8 mouse cellular contexts compared by ENCODE assay signal in genomic region chr2:163658941-163659340, GRCm38 (mm10). TPM values are rescaled to one million over a fixed set of nuclear protein-coding genes. Genes with fewer than 3 reads are reported as not detected.
DNase-seq lines count a peak whose midpoint lies in the region; ATAC-seq and TF ChIP-seq lines count a peak whose summit lies in the region.

No protein-coding gene starts in this region.

- no peaks in the 10 kb centered on the region for H3K36me3 ChIP-seq in liver, adult 2 months (ENCODE audit: control insufficient read depth, insufficient read depth, low read length)
- H3K36me3 ChIP-seq in heart, postnatal 0 days (replicated peaks; ENCODE audit: control insufficient read depth, insufficient read depth, low read length): no peaks in the 10 kb centered on the region
- no peaks in the 10 kb centered on the region for H3K36me3 ChIP-seq in limb, embryonic 11.5 days (ENCODE audit: control insufficient read depth, insufficient read depth, low read length)
- H3K36me3 ChIP-seq in midbrain, postnatal 0 days (ENCODE audit: insufficient read depth, low read length): no peaks in the 10 kb centered on the region

- peak; percentile 66 for DNase-seq in liver, adult 2 months (ENCODE audit: extremely low read depth, low read depth, low spot score)
- DNase-seq in liver: no peak
- DNase-seq in embryo, embryonic 10 days (ENCODE audit: low spot score): peak; percentile 32
- DNase-seq in heart, postnatal 0 days (ENCODE audit: low spot score): no peak
- DNase-seq in limb, embryonic 11.5 days (ENCODE audit: low spot score): peak; percentile 36
- no peak for DNase-seq in midbrain, postnatal 0 days (ENCODE audit: low spot score)
- no peak for DNase-seq in cerebellum, adult 8-10 months
- no peak for DNase-seq in thymus, adult 18-20 months

- peak overlapping the region; percentile 93 for H3K4me3 ChIP-seq in liver, adult 2 months (ENCODE audit: insufficient read depth, low read depth, low read length)
- H3K4me3 ChIP-seq in heart, postnatal 0 days (ENCODE audit: low read depth, low read length): peak overlapping the region; percentile 75
- peak overlapping the region; percentile 81 for H3K4me3 ChIP-seq in limb, embryonic 11.5 days (ENCODE audit: low read depth, low read length)
- peak overlapping the region; percentile 68 for H3K4me3 ChIP-seq in midbrain, postnatal 0 days (ENCODE audit: low read depth, low read length)

- ATAC-seq in heart, postnatal 0 days (ENCODE audit: insufficient read depth, low read depth): no peak
- ATAC-seq in limb, embryonic 11.5 days (ENCODE audit: insufficient number of reproducible peaks, low FRiP score, low TSS enrichment, low read depth): no peak
- ATAC-seq in midbrain, postnatal 0 days (ENCODE audit: low FRiP score): no peak

- peak overlapping the region; percentile 65 for H3K4me2 ChIP-seq in heart, postnatal 0 days (ENCODE audit: low read depth, low read length)
- H3K4me2 ChIP-seq in limb, embryonic 11.5 days (ENCODE audit: low read depth, severe bottlenecking): peak overlapping the region; percentile 47
- H3K4me2 ChIP-seq in midbrain, postnatal 0 days (ENCODE audit: low read depth, low read length, poor library complexity, severe bottlenecking): peak overlapping the region; percentile 58

- H3K79me2 ChIP-seq in liver, adult 2 months (ENCODE audit: control insufficient read depth, insufficient read depth, low read length): peaks cover 9% of the 10 kb centered on the region; the same call in 1 of the 2 replicates

- TF ChIP-seq EP300 in heart, postnatal 0 days (IDR thresholded peaks at IDR 0.05; ENCODE audit: low read depth): no peak

- TF ChIP-seq CTCF in liver, adult 2 months (IDR thresholded peaks at IDR 0.05; ENCODE audit: low read depth, low read length): no peak
- no peak for TF ChIP-seq CTCF in heart, postnatal 0 days (IDR thresholded peaks at IDR 0.05; ENCODE audit: low read depth)
- TF ChIP-seq CTCF in midbrain, postnatal 0 days (IDR thresholded peaks at IDR 0.05): no peak

- H3K4me1 ChIP-seq in liver, adult 2 months (ENCODE audit: control insufficient read depth, insufficient read depth, low read length): peaks cover 15% of the 10 kb centered on the region
- H3K4me1 ChIP-seq in heart, postnatal 0 days (ENCODE audit: control insufficient read depth, insufficient read depth): peaks cover 28% of the 10 kb centered on the region
- peaks cover 3% of the 10 kb centered on the region; the same call in 1 of the 2 replicates for H3K4me1 ChIP-seq in limb, embryonic 11.5 days (ENCODE audit: control insufficient read depth, insufficient read depth, low read length)
- 0 out of 2 replicates have a peak, but pooled peaks cover 3% of the 10 kb centered on the region for H3K4me1 ChIP-seq in midbrain, postnatal 0 days (ENCODE audit: insufficient read depth, low read length)

- peak overlapping the region; percentile 51 for H3K27ac ChIP-seq in liver, adult 2 months (replicated peaks; ENCODE audit: insufficient read depth, low read depth, low read length)
- peak overlapping the region; percentile 84 for H3K27ac ChIP-seq in heart, postnatal 0 days (ENCODE audit: low read depth)
- H3K27ac ChIP-seq in limb, embryonic 11.5 days (replicated peaks; ENCODE audit: low read depth, low read length): no peak overlapping the region
- no peak overlapping the region for H3K27ac ChIP-seq in midbrain, postnatal 0 days (ENCODE audit: low read depth, low read length)

- H3K9ac ChIP-seq in liver, adult 2 months (ENCODE audit: low read depth, low read length): peak overlapping the region; percentile 53; the same call in 1 of the 2 replicates
- peak overlapping the region; percentile 71 for H3K9ac ChIP-seq in heart, postnatal 0 days (replicated peaks; ENCODE audit: low read depth, low read length)
- H3K9ac ChIP-seq in limb, embryonic 11.5 days (ENCODE audit: low read length): peak overlapping the region; percentile 82; the same call in 1 of the 2 replicates
- peak overlapping the region; percentile 61; the same call in 1 of the 2 replicates for H3K9ac ChIP-seq in midbrain, postnatal 0 days (replicated peaks; ENCODE audit: low read length, poor library complexity, severe bottlenecking)

- 2% methylated on average over 8 of the region's 8 CpGs for WGBS in liver, adult 2 months
- 1% methylated on average over 8 of the region's 8 CpGs for whole genome bisulfite sequencing in heart, postnatal 0 days
- WGBS in limb, embryonic 11.5 days: under 1% methylated on average over 8 of the region's 8 CpGs
- WGBS in midbrain, postnatal 0 days: 2% methylated on average over 8 of the region's 8 CpGs

- no peaks in the 10 kb centered on the region for H3K27me3 ChIP-seq in liver, adult 2 months (ENCODE audit: control insufficient read depth, insufficient read depth, low read length)
- no peaks in the 10 kb centered on the region for H3K27me3 ChIP-seq in heart, postnatal 0 days (ENCODE audit: control insufficient read depth, insufficient read depth, low read length)
- no peaks in the 10 kb centered on the region for H3K27me3 ChIP-seq in limb, embryonic 11.5 days (ENCODE audit: control insufficient read depth, insufficient read depth, low read length)
- H3K27me3 ChIP-seq in midbrain, postnatal 0 days (ENCODE audit: insufficient read depth, low read length): no peaks in the 10 kb centered on the region

- H3K9me3 ChIP-seq in heart, postnatal 0 days (replicated peaks; ENCODE audit: control insufficient read depth, low read length): no peaks in the 10 kb centered on the region
- H3K9me3 ChIP-seq in limb, embryonic 11.5 days (ENCODE audit: control insufficient read depth, low read length): no peaks in the 10 kb centered on the region
- no peaks in the 10 kb centered on the region for H3K9me3 ChIP-seq in midbrain, postnatal 0 days (ENCODE audit: low read length)

- TF ChIP-seq POLR2A in liver, adult 2 months (IDR thresholded peaks at IDR 0.05; ENCODE audit: extremely low read depth, insufficient read depth, low read length): no peak

RNA-seq across cellular contexts. Expression of gene Pkig, which starts 0.8 kb away (rescaled TPM):
- total RNA-seq in liver, adult 2 months (2014; rRNA removed): 13.2 and 17.2 TPM in 2 replicates
- polyA plus RNA-seq in liver, adult 2 months (2012; rRNA removed): 35.0 and 35.2 TPM in 2 replicates
- total RNA-seq in heart, postnatal 0 days (2014; rRNA removed; ENCODE audit: low replicate concordance): 363 and 431 TPM in 2 replicates
- 495 and 511 TPM in 2 replicates for polyA plus RNA-seq in heart, postnatal 0 days (2015; fragmentation: Nextera tagmentation; extraction: Ambion mirVana)
- 174 and 177 TPM in 2 replicates for polyA plus RNA-seq in limb, embryonic 11.5 days (2014; fragmentation: Nextera tagmentation; extraction: Ambion mirVana)
- total RNA-seq in midbrain, postnatal 0 days (2014; rRNA removed): 90.5 and 102 TPM in 2 replicates
- 153 and 161 TPM in 2 replicates for polyA plus RNA-seq in midbrain, postnatal 0 days (2015; fragmentation: Nextera tagmentation; extraction: Ambion mirVana)

RNA-seq across cellular contexts. Expression of gene Serinc3, which starts 14.0 kb away (rescaled TPM):
- total RNA-seq in liver, adult 2 months (2014; rRNA removed): 123 TPM in 2 replicates
- polyA plus RNA-seq in liver, adult 2 months (2012; rRNA removed): 122 and 124 TPM in 2 replicates
- total RNA-seq in heart, postnatal 0 days (2014; rRNA removed; ENCODE audit: low replicate concordance): 181 and 193 TPM in 2 replicates
- polyA plus RNA-seq in heart, postnatal 0 days (2015; fragmentation: Nextera tagmentation; extraction: Ambion mirVana): 61.3 and 62.4 TPM in 2 replicates
- polyA plus RNA-seq in limb, embryonic 11.5 days (2014; fragmentation: Nextera tagmentation; extraction: Ambion mirVana): 25.2 and 26.8 TPM in 2 replicates
- total RNA-seq in midbrain, postnatal 0 days (2014; rRNA removed): 96.1 and 101 TPM in 2 replicates
- 35.9 and 36.9 TPM in 2 replicates for polyA plus RNA-seq in midbrain, postnatal 0 days (2015; fragmentation: Nextera tagmentation; extraction: Ambion mirVana)

RNA-seq across cellular contexts. Expression of gene Ttpal, which starts 56.8 kb away (rescaled TPM):
- 9.3 and 9.7 TPM in 2 replicates for total RNA-seq in liver, adult 2 months (2014; rRNA removed)
- polyA plus RNA-seq in liver, adult 2 months (2012; rRNA removed): 8.1 and 12.4 TPM in 2 replicates
- 14.5 and 58.3 TPM in 2 replicates for total RNA-seq in heart, postnatal 0 days (2014; rRNA removed; ENCODE audit: low replicate concordance)
- 8.8 TPM in 2 replicates for polyA plus RNA-seq in heart, postnatal 0 days (2015; fragmentation: Nextera tagmentation; extraction: Ambion mirVana)
- polyA plus RNA-seq in limb, embryonic 11.5 days (2014; fragmentation: Nextera tagmentation; extraction: Ambion mirVana): 43.3 and 46.3 TPM in 2 replicates
- total RNA-seq in midbrain, postnatal 0 days (2014; rRNA removed): 76.2 and 91.9 TPM in 2 replicates
- 33.5 and 34.7 TPM in 2 replicates for polyA plus RNA-seq in midbrain, postnatal 0 days (2015; fragmentation: Nextera tagmentation; extraction: Ambion mirVana)

Comparison
In these comparisons a context has a peak if more than half of its experiments do, and no peak if none do; other contexts are left out.
1. DNase-seq: peak in liver, adult 2 months (single experiment), embryo, embryonic 10 days (single experiment) and limb, embryonic 11.5 days (single experiment); none in liver (single experiment), heart, postnatal 0 days (single experiment), midbrain, postnatal 0 days (single experiment), cerebellum, adult 8-10 months (single experiment) and thymus, adult 18-20 months (0 of 2).
2. H3K27ac ChIP-seq: peak in liver, adult 2 months (single experiment) and heart, postnatal 0 days (single experiment); none in limb, embryonic 11.5 days (single experiment) and midbrain, postnatal 0 days (single experiment).
3. Peak in every context shown above with its lines, with median percentiles within 50 percentile points of each other: H3K4me3 ChIP-seq, H3K9ac ChIP-seq and H3K4me2 ChIP-seq.